Mouse (Mus musculus): Measurements from ENCODE around the gene Gng4. TPM values are rescaled to one million over a fixed set of nuclear protein-coding genes. Genes with fewer than 3 reads are reported as not detected.

The Gng4 gene
- polyA plus RNA-seq, 1 experiment from 2014 or later: 0.11 TPM

GRCm38 (mm10) chr13:13867922-13868321, 84.1 kb downstream of the Gng4 start:
- Histone ChIP-seq H3K4me3 (ENCODE audit: low read depth, low read length) (no peak overlapping the region), H3K9me3 (replicated peaks; ENCODE audit: control insufficient read depth, low read length) (no peaks in the 10 kb centered on the region), H3K4me2 (ENCODE audit: low read depth, low read length) (no peak overlapping the region), H3K27ac (ENCODE audit: low read length) (no peak overlapping the region), H3K36me3 (ENCODE audit: control insufficient read depth, insufficient read depth) (no peaks in the 10 kb centered on the region), H3K9ac (ENCODE audit: low read depth, low read length) (no peak overlapping the region), H3K4me1 (ENCODE audit: control insufficient read depth, low read depth, low read length) (no peaks in the 10 kb centered on the region), H3K27me3 (ENCODE audit: control insufficient read depth, insufficient read depth, low read depth, low read length) (no peaks in the 10 kb centered on the region)
- 44% methylated on average over 3 of the region's 3 CpGs for WGBS (ENCODE audit: insufficient replicate concordance)
- ATAC-seq (ENCODE audit: low read depth): no peak

Other genes starting within 250 kb of the Gng4 start
- 3.6 and 4.6 TPM in 2 replicates for gene Lyst, start 193.7 kb upstream of the Gng4 start, polyA plus RNA-seq (2015; fragmentation: Nextera tagmentation; extraction: Ambion mirVana)
- 23.2 and 25.7 TPM in 2 replicates for gene B3galnt2, start 170.4 kb downstream of the Gng4 start, polyA plus RNA-seq (2015; fragmentation: Nextera tagmentation; extraction: Ambion mirVana)

Measured in liver, embryonic 16.5 days (tissue).